Mouse (Mus musculus): ENCODE measurements around the gene Kctd17. TPM values are rescaled to one million over a fixed set of nuclear protein-coding genes. Genes with fewer than 3 reads are reported as not detected.
A peak's percentile ranks its signal among the peaks of the same experiment; 100 is the strongest.

Gene Kctd17
- polyA plus RNA-seq, 1 experiment: 78.0 TPM

GRCm38 (mm10) chr15:78403896-78404295, 24.5 kb upstream of the Kctd17 start:
- H3K27ac ChIP-seq (ENCODE audit: control insufficient read depth, insufficient read depth, low read length): no peak overlapping the region
- no peaks in the 10 kb centered on the region for H3K27me3 ChIP-seq (ENCODE audit: control insufficient read depth, insufficient read depth, low read length)
- no peak overlapping the region for H3K4me3 ChIP-seq (ENCODE audit: control insufficient read depth, insufficient read depth, low read length)
- H3K36me3 ChIP-seq (ENCODE audit: control insufficient read depth, insufficient read depth, low read length): no peaks in the 10 kb centered on the region
- WGBS: 100% methylated on average over 1 of the region's 1 CpGs
- peaks cover 25% of the 10 kb centered on the region for H3K4me1 ChIP-seq (replicated peaks; ENCODE audit: control insufficient read depth, insufficient read depth, low read length)
- TF ChIP-seq POLR2A (IDR thresholded peaks at IDR 0.05; ENCODE audit: control insufficient read depth, extremely low read depth, insufficient read depth, low read length, poor library complexity) (no peak), CTCF (IDR thresholded peaks at IDR 0.05; ENCODE audit: borderline replicate concordance, control insufficient read depth, extremely low read depth, insufficient read depth, low read length, poor library complexity) (no peak)
- no peak for DNase-seq

GRCm38 (mm10) chr15:78405098-78405497, 23.3 kb upstream of the Kctd17 start:
- H3K4me3 ChIP-seq (ENCODE audit: control insufficient read depth, insufficient read depth, low read length): peak overlapping the region; percentile 84
- DNase-seq: no peak
- no peaks in the 10 kb centered on the region for H3K27me3 ChIP-seq (ENCODE audit: control insufficient read depth, insufficient read depth, low read length)
- no peaks in the 10 kb centered on the region for H3K36me3 ChIP-seq (ENCODE audit: control insufficient read depth, insufficient read depth, low read length)
- TF ChIP-seq CTCF (IDR thresholded peaks at IDR 0.05; ENCODE audit: borderline replicate concordance, control insufficient read depth, extremely low read depth, insufficient read depth, low read length, poor library complexity): no peak
- TF ChIP-seq POLR2A (IDR thresholded peaks at IDR 0.05; ENCODE audit: control insufficient read depth, extremely low read depth, insufficient read depth, low read length, poor library complexity): no peak
- H3K27ac ChIP-seq (ENCODE audit: control insufficient read depth, insufficient read depth, low read length): no peak overlapping the region
- H3K4me1 ChIP-seq (replicated peaks; ENCODE audit: control insufficient read depth, insufficient read depth, low read length): peaks cover 25% of the 10 kb centered on the region
- 53% methylated on average over 11 of the region's 11 CpGs for WGBS

GRCm38 (mm10) chr15:78405517-78406211, 22.7 kb upstream of the Kctd17 start, which contains the start of gene Tst:
Tst (minus strand) TSS chr15:78405907.
- WGBS: 3% methylated on average over 34 of the region's 34 CpGs
- TF ChIP-seq POLR2A (IDR thresholded peaks at IDR 0.05; ENCODE audit: control insufficient read depth, extremely low read depth, insufficient read depth, low read length, poor library complexity): no peak
- TF ChIP-seq CTCF (IDR thresholded peaks at IDR 0.05; ENCODE audit: borderline replicate concordance, control insufficient read depth, extremely low read depth, insufficient read depth, low read length, poor library complexity): peak; percentile 11; the same call in 1 of the 2 replicates
- H3K36me3 ChIP-seq (ENCODE audit: control insufficient read depth, insufficient read depth, low read length): no peaks in the 10 kb centered on the region
- peak; percentile 69 for DNase-seq
- peaks cover 25% of the 10 kb centered on the region for H3K4me1 ChIP-seq (replicated peaks; ENCODE audit: control insufficient read depth, insufficient read depth, low read length)
- H3K4me3 ChIP-seq (ENCODE audit: control insufficient read depth, insufficient read depth, low read length): peak within 1 kb of the TSS; percentile 84
- no peaks in the 10 kb centered on the region for H3K27me3 ChIP-seq (ENCODE audit: control insufficient read depth, insufficient read depth, low read length)
- H3K27ac ChIP-seq (ENCODE audit: control insufficient read depth, insufficient read depth, low read length): peak within 1 kb of the TSS; percentile 83

GRCm38 (mm10) chr15:78406293-78406934, 21.9 kb upstream of the Kctd17 start, which contains the start of gene Mpst:
Mpst (plus strand) TSS chr15:78406416.
- H3K4me1 ChIP-seq (replicated peaks; ENCODE audit: control insufficient read depth, insufficient read depth, low read length): peaks cover 25% of the 10 kb centered on the region

GRCm38 (mm10) chr15:78409570-78410052, 18.8 kb upstream of the Kctd17 start:
- DNase-seq: no peak
- Histone ChIP-seq H3K36me3 (ENCODE audit: control insufficient read depth, insufficient read depth, low read length) (no peaks in the 10 kb centered on the region), H3K4me1 (replicated peaks; ENCODE audit: control insufficient read depth, insufficient read depth, low read length) (peaks cover 15% of the 10 kb centered on the region), H3K4me3 (ENCODE audit: control insufficient read depth, insufficient read depth, low read length) (no peak overlapping the region), H3K27ac (ENCODE audit: control insufficient read depth, insufficient read depth, low read length) (no peak overlapping the region), H3K27me3 (ENCODE audit: control insufficient read depth, insufficient read depth, low read length) (no peaks in the 10 kb centered on the region)
- 94% methylated on average over 12 of the region's 12 CpGs for WGBS
- no peak for TF ChIP-seq CTCF (IDR thresholded peaks at IDR 0.05; ENCODE audit: borderline replicate concordance, control insufficient read depth, extremely low read depth, insufficient read depth, low read length, poor library complexity)
- TF ChIP-seq POLR2A (IDR thresholded peaks at IDR 0.05; ENCODE audit: control insufficient read depth, extremely low read depth, insufficient read depth, low read length, poor library complexity): no peak

More at GRCm38 (mm10) chr15:78406293-78406934, 21.9 kb upstream of the Kctd17 start, which contains the start of gene Mpst:
- peak within 1 kb of the TSS; percentile 83 for H3K27ac ChIP-seq (ENCODE audit: control insufficient read depth, insufficient read depth, low read length)
- peak within 1 kb of the TSS; percentile 84 for H3K4me3 ChIP-seq (ENCODE audit: control insufficient read depth, insufficient read depth, low read length)
- no peaks in the 10 kb centered on the region for H3K36me3 ChIP-seq (ENCODE audit: control insufficient read depth, insufficient read depth, low read length)
- TF ChIP-seq CTCF (IDR thresholded peaks at IDR 0.05; ENCODE audit: borderline replicate concordance, control insufficient read depth, extremely low read depth, insufficient read depth, low read length, poor library complexity): 0 out of 2 replicates have a peak, but pooled peaks have one; percentile 27
- peak; percentile 79 for TF ChIP-seq POLR2A (IDR thresholded peaks at IDR 0.05; ENCODE audit: control insufficient read depth, extremely low read depth, insufficient read depth, low read length, poor library complexity)
- peak; percentile 88 for DNase-seq
- no peaks in the 10 kb centered on the region for H3K27me3 ChIP-seq (ENCODE audit: control insufficient read depth, insufficient read depth, low read length)
- WGBS: under 1% methylated on average over 40 of the region's 40 CpGs

GRCm38 (mm10) chr15:78413083-78413718, 15.2 kb upstream of the Kctd17 start:
- DNase-seq: no peak
- H3K27me3 ChIP-seq (ENCODE audit: control insufficient read depth, insufficient read depth, low read length): no peaks in the 10 kb centered on the region
- H3K36me3 ChIP-seq (ENCODE audit: control insufficient read depth, insufficient read depth, low read length): no peaks in the 10 kb centered on the region
- no peaks in the 10 kb centered on the region for H3K4me1 ChIP-seq (replicated peaks; ENCODE audit: control insufficient read depth, insufficient read depth, low read length)
- 89% methylated on average over 14 of the region's 14 CpGs for WGBS
- H3K27ac ChIP-seq (ENCODE audit: control insufficient read depth, insufficient read depth, low read length): no peak overlapping the region
- TF ChIP-seq POLR2A (IDR thresholded peaks at IDR 0.05; ENCODE audit: control insufficient read depth, extremely low read depth, insufficient read depth, low read length, poor library complexity) (no peak), CTCF (IDR thresholded peaks at IDR 0.05; ENCODE audit: borderline replicate concordance, control insufficient read depth, extremely low read depth, insufficient read depth, low read length, poor library complexity) (no peak)
- H3K4me3 ChIP-seq (ENCODE audit: control insufficient read depth, insufficient read depth, low read length): no peak overlapping the region

All from thymus, adult 2 months (tissue).